Mouse (Mus musculus): ENCODE data around the gene Dnmt3l.
"Not testable (repeated sequence)": the region's sequence is repeated elsewhere in the genome, so short reads cannot be mapped to it uniquely, and the experiment has no call there.

The Dnmt3l gene

GRCm38 (mm10) chr10:78041647-78042046, at the start of gene Dnmt3l:
Gene Dnmt3l, plus strand, starts transcription at chr10:78041947.
- in situ Hi-C loops (cut with MboI): no loop called here

- in situ Hi-C loops (cut with MboI): no loop called here
Measured at GRCm38 (mm10) chr10:77995639-77996038, 46.1 kb upstream of the Dnmt3l start.

GRCm38 (mm10) chr10:78000200-78000599, 41.5 kb upstream of the Dnmt3l start:
- in situ Hi-C loops (cut with MboI): no loop called here

- in situ Hi-C loops (cut with MboI): no loop called here
Measured at GRCm38 (mm10) chr10:78001796-78002195, 40.0 kb upstream of the Dnmt3l start.

GRCm38 (mm10) chr10:78002316-78002715, 39.4 kb upstream of the Dnmt3l start:
- in situ Hi-C loops (cut with MboI): no loop called here

GRCm38 (mm10) chr10:78004479-78005100, 37.2 kb upstream of the Dnmt3l start:
- in situ Hi-C loops (cut with MboI): no loop called here

GRCm38 (mm10) chr10:78005791-78006438, 35.8 kb upstream of the Dnmt3l start:
- in situ Hi-C loops (cut with MboI): no loop called here

- in situ Hi-C loops (cut with MboI): no loop called here
Measured at GRCm38 (mm10) chr10:78007203-78007602, 34.5 kb upstream of the Dnmt3l start.

- in situ Hi-C loops (cut with MboI): no loop called here
Measured at GRCm38 (mm10) chr10:78008169-78008568, 33.6 kb upstream of the Dnmt3l start.

- in situ Hi-C loops (cut with MboI): no loop called here
Measured at GRCm38 (mm10) chr10:78009184-78009944, 32.4 kb upstream of the Dnmt3l start.

GRCm38 (mm10) chr10:78009945-78010293, 31.8 kb upstream of the Dnmt3l start, which contains the start of gene Pfkl:
Gene Pfkl, minus strand, starts transcription at chr10:78010083.
- in situ Hi-C loops (cut with MboI): no loop called here

GRCm38 (mm10) chr10:78010335-78010734, 31.4 kb upstream of the Dnmt3l start:
- in situ Hi-C loops (cut with MboI): no loop called here

GRCm38 (mm10) chr10:78011116-78011515, 30.6 kb upstream of the Dnmt3l start:
- in situ Hi-C loops (cut with MboI): not testable (repeated sequence)

GRCm38 (mm10) chr10:78012661-78013495, 28.9 kb upstream of the Dnmt3l start:
- in situ Hi-C loops (cut with MboI): no loop called here

- in situ Hi-C loops (cut with MboI): no loop called here
Measured at GRCm38 (mm10) chr10:78015489-78015888, 26.3 kb upstream of the Dnmt3l start.

GRCm38 (mm10) chr10:78016366-78016765, 25.4 kb upstream of the Dnmt3l start:
- in situ Hi-C loops (cut with MboI): no loop called here

- in situ Hi-C loops (cut with MboI): no loop called here
Measured at GRCm38 (mm10) chr10:78018797-78019203, 22.9 kb upstream of the Dnmt3l start.

- in situ Hi-C loops (cut with MboI): no loop called here
Measured at GRCm38 (mm10) chr10:78019291-78019690, 22.5 kb upstream of the Dnmt3l start.

GRCm38 (mm10) chr10:78019984-78020383, 21.8 kb upstream of the Dnmt3l start:
- in situ Hi-C loops (cut with MboI): not testable (repeated sequence)

GRCm38 (mm10) chr10:78025453-78025852, 16.3 kb upstream of the Dnmt3l start:
- in situ Hi-C loops (cut with MboI): not testable (repeated sequence)

GRCm38 (mm10) chr10:78028129-78028528, 13.6 kb upstream of the Dnmt3l start:
- in situ Hi-C loops (cut with MboI): no loop called here

GRCm38 (mm10) chr10:78029080-78029479, 12.7 kb upstream of the Dnmt3l start:
- in situ Hi-C loops (cut with MboI): no loop called here
